In the genomic region with DNA sequence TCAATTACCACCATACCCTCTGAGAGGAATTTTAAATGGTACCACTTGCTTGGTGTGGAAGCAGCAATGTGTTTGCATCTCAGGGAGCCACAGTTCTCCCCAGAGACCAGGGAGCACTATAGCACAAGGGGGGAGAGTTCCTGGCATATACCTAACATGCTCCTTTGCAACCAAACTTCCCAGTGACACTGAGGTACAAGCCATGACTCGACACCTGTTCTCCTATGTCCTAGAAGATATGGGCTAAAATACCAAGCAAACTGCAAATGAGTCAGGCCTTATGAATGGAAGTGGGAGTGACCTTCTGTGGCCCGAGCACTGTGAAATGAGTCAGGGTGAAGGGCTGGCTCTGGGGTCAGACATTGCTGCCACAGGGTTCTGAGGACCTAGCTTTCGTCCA, we compare ENCODE assay signal across 17 mouse cellular contexts.
"Had no signal": no experiment of that assay in that cellular context is flagged by ENCODE, and none has a peak within 500 bp of the region (broad histone marks: within the 10 kb centered on the region; RNA-seq: fewer than 3 reads in every experiment).

No protein-coding gene starts in this region.

- H3K4me3 ChIP-seq: limb, embryonic 12.5 days; limb, embryonic 15.5 days; lung, embryonic 15.5 days; megakaryocyte, embryonic 14.5 days; midbrain, embryonic 10.5 days; midbrain, embryonic 13.5 days had no signal

- DNase-seq: kidney, adult 9 months; kidney, postnatal 14 days; kidney, postnatal 4 days; left cerebral cortex, postnatal 4 days; liver, postnatal 0 days; lung, postnatal 10 days; lung, postnatal 36 days; right cerebral cortex, postnatal 14 days; right cerebral cortex, postnatal 4 days; thymus, adult 2 months; thymus, postnatal 25 days had no signal

- H3K4me1 ChIP-seq: limb, embryonic 12.5 days; limb, embryonic 15.5 days; lung, embryonic 15.5 days; megakaryocyte, embryonic 14.5 days; midbrain, embryonic 13.5 days had no signal
